Mouse (Mus musculus) cerebellum, postnatal 14 days (tissue): ENCODE data around the gene Cln5.

ENCODE experiments used
- DNase-seq, 2 experiments: peaks; one replicate each; pipeline ENCODE4 v3.0.0; 2021; ENCODE audit warnings: mixed read lengths in 2 of 2

The Cln5 gene

DNA sequence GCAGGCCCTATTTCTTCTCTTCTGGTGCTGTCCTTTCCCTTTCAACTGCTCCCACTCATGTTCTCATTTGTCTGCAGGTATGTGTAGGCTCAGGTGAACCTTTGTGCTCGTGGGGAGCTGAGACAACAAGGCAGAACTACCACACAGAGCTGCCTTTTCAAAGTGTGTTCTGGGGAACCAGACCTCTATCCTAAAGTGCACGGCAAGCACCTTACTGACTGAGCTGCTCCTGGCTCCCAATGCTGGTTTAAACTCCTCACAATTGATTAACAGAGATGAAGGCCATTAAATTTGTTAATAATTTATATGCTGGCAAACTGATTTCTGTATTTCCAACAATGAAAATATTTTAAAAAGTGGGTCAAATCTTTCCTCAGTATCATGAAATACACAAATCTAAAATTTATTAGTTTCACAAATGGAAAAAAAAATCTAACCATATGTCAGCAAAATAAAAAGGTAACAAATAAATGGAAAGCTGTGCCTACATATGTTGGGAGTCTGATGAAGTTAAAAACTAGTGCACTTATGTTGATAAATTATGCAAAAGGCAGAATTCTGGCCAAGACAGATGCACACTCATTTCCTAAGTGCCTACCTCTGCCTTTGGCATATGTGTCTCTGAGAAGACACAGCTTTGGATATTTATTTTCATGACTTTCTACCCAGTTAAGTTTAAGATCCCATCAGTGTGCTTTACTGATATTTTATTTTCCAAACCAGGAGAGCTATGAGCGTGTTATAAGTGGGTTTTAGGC is 42.8 kb downstream of the Cln5 start:
- no peak for DNase-seq

DNA sequence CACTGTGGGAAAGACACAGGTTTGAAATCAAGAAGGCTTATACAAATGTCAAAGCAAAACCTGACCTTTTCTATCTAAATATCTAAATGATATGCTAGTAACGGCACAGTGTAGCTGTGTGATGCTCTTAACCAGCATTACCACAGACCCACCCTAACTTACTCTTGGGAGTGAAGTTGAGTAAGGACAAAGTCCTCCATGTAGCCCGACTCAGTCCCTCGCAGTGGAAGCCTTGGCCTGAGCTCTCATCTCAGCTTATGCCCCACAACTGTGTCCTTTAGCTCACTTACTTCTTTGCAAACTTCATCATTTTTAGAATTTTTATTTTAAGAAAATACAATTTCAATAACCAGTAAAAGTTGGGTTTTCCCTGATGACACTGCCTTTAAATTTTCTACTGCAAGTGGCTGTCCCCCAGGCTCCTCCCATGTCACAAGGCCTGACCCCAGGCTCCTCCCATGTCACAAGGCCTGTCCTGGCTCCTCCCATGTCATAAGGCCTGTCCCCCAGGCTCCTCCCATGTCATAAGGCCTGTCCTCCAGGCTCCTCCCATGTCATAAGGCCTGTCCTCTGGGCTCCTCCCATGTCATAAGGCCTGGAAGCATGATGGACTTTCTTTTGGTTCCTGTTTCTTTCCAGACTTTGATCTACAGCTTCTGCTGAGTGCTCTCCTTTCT is 45.1 kb downstream of the Cln5 start:
- no peak for DNase-seq

DNA sequence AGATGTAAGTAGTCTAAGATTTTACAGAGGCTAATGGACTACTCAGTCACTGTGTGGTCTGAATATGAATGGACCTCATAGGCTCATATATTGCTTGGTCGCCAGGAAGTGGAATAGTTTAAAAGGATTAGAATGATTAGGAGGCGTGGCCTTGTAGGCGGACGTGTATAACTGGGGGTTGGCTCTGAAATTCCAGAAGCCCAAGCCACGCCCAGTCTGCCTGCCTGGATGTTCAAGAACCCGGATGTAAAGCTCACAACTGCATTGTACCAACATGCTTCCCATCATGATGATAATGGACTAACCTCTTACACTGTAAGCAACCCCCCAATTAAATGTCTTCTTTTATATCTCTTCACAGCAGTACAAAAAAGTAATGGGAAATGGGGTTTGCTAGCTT is 55.7 kb downstream of the Cln5 start:
- no peak for DNase-seq
